ENCODE assay signal across 10 mouse cellular contexts in the genomic region with DNA sequence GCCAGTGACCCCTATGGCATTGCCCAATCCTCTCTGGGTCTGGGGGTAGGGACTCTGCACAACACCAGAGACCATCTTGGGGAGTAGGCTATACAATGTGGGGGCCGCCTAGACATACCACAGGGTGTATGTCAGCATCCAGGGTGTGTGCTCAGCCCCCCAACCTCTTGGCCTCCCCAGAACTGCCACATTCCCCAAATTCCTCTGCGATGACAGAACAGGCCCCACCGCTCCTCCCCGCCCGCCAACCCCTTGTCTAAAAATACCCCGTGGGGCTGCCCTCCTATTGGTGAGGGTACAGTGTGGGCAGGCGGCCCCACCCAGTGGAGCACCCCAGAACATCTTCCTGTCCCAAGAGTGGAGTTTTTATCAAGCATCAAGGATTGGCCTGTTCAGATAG. TPM values are rescaled to one million over a fixed set of nuclear protein-coding genes. Genes with fewer than 3 reads are reported as not detected.
A peak's percentile ranks its signal among the peaks of the same experiment; 100 is the strongest.
DNase-seq lines count a peak whose midpoint lies in the region; ATAC-seq and TF ChIP-seq lines count a peak whose summit lies in the region.
"Had no signal": no experiment of that assay in that cellular context is flagged by ENCODE, and none has a peak within 500 bp of the region (broad histone marks: within the 10 kb centered on the region; RNA-seq: fewer than 3 reads in every experiment).

No protein-coding gene starts in this region.

- intact Hi-C loops in left cerebral cortex, postnatal 36 days (cut with DNase I) = no loop called here
- intact Hi-C loops in left cerebral cortex, adult 2 months (cut with DNase I) = no loop called here

- peak overlapping the region; percentile 38; the same call in 1 of the 2 replicates for H3K9ac ChIP-seq in kidney, embryonic 15.5 days
- peak overlapping the region; percentile 44; the same call in 1 of the 2 replicates for H3K9ac ChIP-seq in forebrain, embryonic 13.5 days
- H3K9ac ChIP-seq in limb, embryonic 12.5 days (replicated peaks) = no peak overlapping the region; the same call in 1 of the 2 replicates
- peak overlapping the region; percentile 36; the same call in 1 of the 2 replicates for H3K9ac ChIP-seq in neural tube, embryonic 12.5 days

- H3K27ac ChIP-seq in kidney, embryonic 15.5 days = peak overlapping the region; percentile 78
- H3K27ac ChIP-seq in forebrain, embryonic 13.5 days = 0 out of 2 replicates have a peak overlapping the region, but pooled peaks have one; percentile 36
- peak overlapping the region; percentile 24; the same call in 1 of the 2 replicates for H3K27ac ChIP-seq in limb, embryonic 12.5 days
- H3K27ac ChIP-seq in neural tube, embryonic 12.5 days = no peak overlapping the region
- H3K27ac ChIP-seq in left cerebral cortex, adult 2 months = no peak overlapping the region

- TF ChIP-seq CTCF in left cerebral cortex, adult 2 months (IDR thresholded peaks at IDR 0.05) = no peak

- no peaks in the 10 kb centered on the region for H3K27me3 ChIP-seq in kidney, embryonic 15.5 days
- H3K27me3 ChIP-seq in forebrain, embryonic 13.5 days = no peaks in the 10 kb centered on the region; the same call in 1 of the 2 replicates
- no peaks in the 10 kb centered on the region for H3K27me3 ChIP-seq in limb, embryonic 12.5 days
- peaks cover 17% of the 10 kb centered on the region; the same call in 1 of the 2 replicates for H3K27me3 ChIP-seq in neural tube, embryonic 12.5 days (replicated peaks)
- H3K27me3 ChIP-seq: Patski had no signal

- H3K4me3 ChIP-seq in kidney, embryonic 15.5 days (replicated peaks) = peak overlapping the region; percentile 14
- peak overlapping the region; percentile 17; the same call in 1 of the 2 replicates for H3K4me3 ChIP-seq in forebrain, embryonic 13.5 days
- peak overlapping the region; percentile 2 for H3K4me3 ChIP-seq in limb, embryonic 12.5 days (replicated peaks)
- no peak overlapping the region for H3K4me3 ChIP-seq in neural tube, embryonic 12.5 days
- H3K4me3 ChIP-seq in left cerebral cortex, adult 2 months = no peak overlapping the region

- H3K9me3 ChIP-seq in kidney, embryonic 15.5 days (replicated peaks) = no peaks in the 10 kb centered on the region
- no peaks in the 10 kb centered on the region for H3K9me3 ChIP-seq in forebrain, embryonic 13.5 days (replicated peaks)
- H3K9me3 ChIP-seq in limb, embryonic 12.5 days = no peaks in the 10 kb centered on the region
- H3K9me3 ChIP-seq in neural tube, embryonic 12.5 days = no peaks in the 10 kb centered on the region
- H3K9me3 ChIP-seq: megakaryocyte, embryonic 14.5 days had no signal

- H3K4me2 ChIP-seq in kidney, embryonic 15.5 days = peak overlapping the region; percentile 57
- peak overlapping the region; percentile 52 for H3K4me2 ChIP-seq in forebrain, embryonic 13.5 days
- peak overlapping the region; percentile 50 for H3K4me2 ChIP-seq in limb, embryonic 12.5 days
- peak overlapping the region; percentile 60 for H3K4me2 ChIP-seq in neural tube, embryonic 12.5 days (replicated peaks)

- no peak for ATAC-seq in kidney, embryonic 15.5 days (replicated peaks; ENCODE audit: low FRiP score)
- ATAC-seq in forebrain, embryonic 13.5 days = peak; percentile 14; the same call in 1 of the 2 replicates
- ATAC-seq in limb, embryonic 12.5 days (ENCODE audit: insufficient number of reproducible peaks, insufficient read depth, low FRiP score, low TSS enrichment, low read depth) = no peak
- peak; percentile 18; the same call in 1 of the 2 replicates for ATAC-seq in neural tube, embryonic 12.5 days (ENCODE audit: low FRiP score, low read depth)

- 67% methylated on average over 7 of the region's 7 CpGs for WGBS in kidney, embryonic 15.5 days
- WGBS in forebrain, embryonic 13.5 days = 77% methylated on average over 7 of the region's 7 CpGs
- WGBS in limb, embryonic 12.5 days = 79% methylated on average over 7 of the region's 7 CpGs
- 77% methylated on average over 7 of the region's 7 CpGs for WGBS in neural tube, embryonic 12.5 days

- peaks cover 47% of the 10 kb centered on the region for H3K36me3 ChIP-seq in kidney, embryonic 15.5 days
- peaks cover 27% of the 10 kb centered on the region for H3K36me3 ChIP-seq in forebrain, embryonic 13.5 days (ENCODE audit: poor library complexity, severe bottlenecking)
- peaks cover 59% of the 10 kb centered on the region for H3K36me3 ChIP-seq in limb, embryonic 12.5 days
- no peaks in the 10 kb centered on the region; the same call in 1 of the 2 replicates for H3K36me3 ChIP-seq in neural tube, embryonic 12.5 days

- DNase-seq in kidney, postnatal 4 days = no peak
- DNase-seq in left cerebral cortex, postnatal 36 days (ENCODE audit: low spot score in 2 of 2) = no peak
- no peak for DNase-seq in left cerebral cortex, adult 2 months (ENCODE audit: extremely low spot score in 1 of 2, low spot score in 2 of 2)
- DNase-seq in left cerebral cortex, adult 8-10 months (ENCODE audit: low spot score in 2 of 2) = no peak

- peaks cover 64% of the 10 kb centered on the region for H3K4me1 ChIP-seq in kidney, embryonic 15.5 days
- peaks cover 25% of the 10 kb centered on the region for H3K4me1 ChIP-seq in forebrain, embryonic 13.5 days
- peaks cover 50% of the 10 kb centered on the region for H3K4me1 ChIP-seq in limb, embryonic 12.5 days (replicated peaks)
- H3K4me1 ChIP-seq in neural tube, embryonic 12.5 days = peaks cover 30% of the 10 kb centered on the region

RNA-seq across cellular contexts. Expression of gene Tead3, which starts 10.0 kb away (rescaled TPM):
- polyA plus RNA-seq in kidney, embryonic 15.5 days (2015; fragmentation: Nextera tagmentation; extraction: Ambion mirVana) = 9.8 and 11.0 TPM in 2 replicates
- polyA plus RNA-seq in forebrain, embryonic 13.5 days (2015; fragmentation: Nextera tagmentation; extraction: Ambion mirVana) = 2.4 and 2.8 TPM in 2 replicates
- 11.3 and 13.2 TPM in 2 replicates for polyA plus RNA-seq in limb, embryonic 12.5 days (2016; fragmentation: Nextera tagmentation; extraction: Ambion mirVana)
- 3.5 and 4.8 TPM in 2 replicates for polyA plus RNA-seq in neural tube, embryonic 12.5 days (2016; fragmentation: Nextera tagmentation; extraction: Ambion mirVana)
- 1 to 10 TPM; 2.4 to 2.8 TPM for total RNA-seq in left cerebral cortex, postnatal 36 days (2021)
- 1 to 10 TPM; 2.9 to 3.0 TPM for total RNA-seq in left cerebral cortex, adult 2 months (2021)
- 1 to 10 TPM; 2.3 to 4.0 (median 3.0) TPM for total RNA-seq in left cerebral cortex, adult 8-10 months (2022)

RNA-seq across cellular contexts. Expression of gene Rpl10a, which starts 12.3 kb away (rescaled TPM):
- 643 and 689 TPM in 2 replicates for polyA plus RNA-seq in kidney, embryonic 15.5 days (2015; fragmentation: Nextera tagmentation; extraction: Ambion mirVana)
- 444 and 501 TPM in 2 replicates for polyA plus RNA-seq in forebrain, embryonic 13.5 days (2015; fragmentation: Nextera tagmentation; extraction: Ambion mirVana)
- 535 and 537 TPM in 2 replicates for polyA plus RNA-seq in limb, embryonic 12.5 days (2016; fragmentation: Nextera tagmentation; extraction: Ambion mirVana)
- polyA plus RNA-seq in neural tube, embryonic 12.5 days (2016; fragmentation: Nextera tagmentation; extraction: Ambion mirVana) = 341 and 353 TPM in 2 replicates
- total RNA-seq in left cerebral cortex, postnatal 36 days (2021) = 100 to 1,000 TPM; 289 to 354 TPM
- 100 to 1,000 TPM; 302 to 309 TPM for total RNA-seq in left cerebral cortex, adult 2 months (2021)
- total RNA-seq in left cerebral cortex, adult 8-10 months (2022) = 100 to 1,000 TPM; 323 to 368 (median 355) TPM

RNA-seq across cellular contexts. Expression of gene Tulp1, which starts 24.4 kb away (rescaled TPM):
- polyA plus RNA-seq in kidney, embryonic 15.5 days (2015; fragmentation: Nextera tagmentation; extraction: Ambion mirVana) = 5.6 and 6.4 TPM in 2 replicates
- polyA plus RNA-seq in forebrain, embryonic 13.5 days (2015; fragmentation: Nextera tagmentation; extraction: Ambion mirVana) = 1.4 and 1.7 TPM in 2 replicates
- polyA plus RNA-seq in limb, embryonic 12.5 days (2016; fragmentation: Nextera tagmentation; extraction: Ambion mirVana) = 6.3 and 8.6 TPM in 2 replicates
- polyA plus RNA-seq in neural tube, embryonic 12.5 days (2016; fragmentation: Nextera tagmentation; extraction: Ambion mirVana) = 3.0 and 5.1 TPM in 2 replicates
- not detected for total RNA-seq in left cerebral cortex, postnatal 36 days (2021)
- total RNA-seq in left cerebral cortex, adult 2 months (2021) = not detected
- under 1 TPM in 1 of 4 experiments, not detected in 3; 0.27 TPM for total RNA-seq in left cerebral cortex, adult 8-10 months (2022)
- polyA plus RNA-seq: Patski had no signal

RNA-seq across cellular contexts. Expression of gene Fance, which starts 27.3 kb away (rescaled TPM):
- 28.4 and 33.7 TPM in 2 replicates for polyA plus RNA-seq in kidney, embryonic 15.5 days (2015; fragmentation: Nextera tagmentation; extraction: Ambion mirVana)
- 22.6 and 24.6 TPM in 2 replicates for polyA plus RNA-seq in forebrain, embryonic 13.5 days (2015; fragmentation: Nextera tagmentation; extraction: Ambion mirVana)
- polyA plus RNA-seq in limb, embryonic 12.5 days (2016; fragmentation: Nextera tagmentation; extraction: Ambion mirVana) = 36.5 and 44.5 TPM in 2 replicates
- 31.0 and 31.2 TPM in 2 replicates for polyA plus RNA-seq in neural tube, embryonic 12.5 days (2016; fragmentation: Nextera tagmentation; extraction: Ambion mirVana)
- total RNA-seq in left cerebral cortex, postnatal 36 days (2021) = 10 to 100 TPM; 21.6 to 29.5 TPM
- total RNA-seq in left cerebral cortex, adult 2 months (2021) = 10 to 100 TPM; 21.5 to 26.1 TPM
- 10 to 100 TPM; 29.4 to 31.2 (median 30.5) TPM for total RNA-seq in left cerebral cortex, adult 8-10 months (2022)

Comparison
In these comparisons a context has a peak if more than half of its experiments do, and no peak if none do; other contexts are left out.
1. ATAC-seq: peak in forebrain, embryonic 13.5 days (single experiment) and neural tube, embryonic 12.5 days (single experiment); none in kidney, embryonic 15.5 days (single experiment) and limb, embryonic 12.5 days (single experiment).
2. H3K27ac ChIP-seq: peak in kidney, embryonic 15.5 days (single experiment), forebrain, embryonic 13.5 days (single experiment) and limb, embryonic 12.5 days (single experiment); none in neural tube, embryonic 12.5 days (single experiment) and left cerebral cortex, adult 2 months (single experiment).
3. H3K4me3 ChIP-seq: peak in kidney, embryonic 15.5 days (single experiment), forebrain, embryonic 13.5 days (single experiment) and limb, embryonic 12.5 days (single experiment); none in neural tube, embryonic 12.5 days (single experiment) and left cerebral cortex, adult 2 months (single experiment).
4. Peak in every context shown above with its lines, with median percentiles within 50 percentile points of each other: H3K4me2 ChIP-seq.